Mouse (Mus musculus): ENCODE data around the gene Nol3. TPM values are rescaled to one million over a fixed set of nuclear protein-coding genes. Genes with fewer than 3 reads are reported as not detected.
A peak's percentile ranks its signal among the peaks of the same experiment; 100 is the strongest.

Gene Nol3
- polyA plus RNA-seq, 1 experiment: 3.5 TPM

GRCm38 (mm10) chr8:105269075-105269458 lies 6.9 kb upstream of the Nol3 start:
- Histone ChIP-seq H3K4me1 (replicated peaks; ENCODE audit: control insufficient read depth, insufficient read depth, low read length) (peaks cover 27% of the 10 kb centered on the region), H3K36me3 (ENCODE audit: control insufficient read depth, insufficient read depth, low read length) (no peaks in the 10 kb centered on the region; the same call in none of the 2 replicates), H3K4me3 (ENCODE audit: control insufficient read depth, insufficient read depth, low read length) (peak overlapping the region; percentile 0; the same call in 1 of the 2 replicates), H3K27me3 (ENCODE audit: control insufficient read depth, insufficient read depth, low read length) (peaks cover 17% of the 10 kb centered on the region; the same call in 1 of the 2 replicates), H3K27ac (ENCODE audit: control insufficient read depth, insufficient read depth, low read length) (no peak overlapping the region)
- WGBS: 62% methylated on average over 10 of the region's 10 CpGs
- DNase-seq: no peak
- no peak for TF ChIP-seq POLR2A (IDR thresholded peaks at IDR 0.05; ENCODE audit: control insufficient read depth, extremely low read depth, insufficient read depth, low read length, poor library complexity)
- no peak for TF ChIP-seq CTCF (IDR thresholded peaks at IDR 0.05; ENCODE audit: borderline replicate concordance, control insufficient read depth, extremely low read depth, insufficient read depth, low read length, poor library complexity)

- no peak for DNase-seq
- 10% methylated on average over 42 of the region's 42 CpGs for WGBS
- TF ChIP-seq CTCF (IDR thresholded peaks at IDR 0.05; ENCODE audit: borderline replicate concordance, control insufficient read depth, extremely low read depth, insufficient read depth, low read length, poor library complexity) (no peak), POLR2A (IDR thresholded peaks at IDR 0.05; ENCODE audit: control insufficient read depth, extremely low read depth, insufficient read depth, low read length, poor library complexity) (no peak)
- peaks cover 17% of the 10 kb centered on the region; the same call in 1 of the 2 replicates for H3K27me3 ChIP-seq (ENCODE audit: control insufficient read depth, insufficient read depth, low read length)
- H3K27ac ChIP-seq (ENCODE audit: control insufficient read depth, insufficient read depth, low read length): no peak within 1 kb of the TSS
- H3K4me1 ChIP-seq (replicated peaks; ENCODE audit: control insufficient read depth, insufficient read depth, low read length): peaks cover 27% of the 10 kb centered on the region
- H3K4me3 ChIP-seq (ENCODE audit: control insufficient read depth, insufficient read depth, low read length): peak within 1 kb of the TSS; percentile 0; the same call in 1 of the 2 replicates
- H3K36me3 ChIP-seq (ENCODE audit: control insufficient read depth, insufficient read depth, low read length): no peaks in the 10 kb centered on the region; the same call in none of the 2 replicates
Measured at GRCm38 (mm10) chr8:105269461-105269947, 6.4 kb upstream of the Nol3 start, which contains the start of gene Hsf4. TSS of gene Hsf4 (plus strand) at chr8:105269801.

- H3K36me3 ChIP-seq (ENCODE audit: control insufficient read depth, insufficient read depth, low read length): no peaks in the 10 kb centered on the region; the same call in none of the 2 replicates
- 21% methylated on average over 39 of the region's 39 CpGs for WGBS
- no peak overlapping the region for H3K27ac ChIP-seq (ENCODE audit: control insufficient read depth, insufficient read depth, low read length)
- peaks cover 25% of the 10 kb centered on the region for H3K4me1 ChIP-seq (replicated peaks; ENCODE audit: control insufficient read depth, insufficient read depth, low read length)
- 0 out of 2 replicates have a peak overlapping the region, but pooled peaks have one; percentile 0 for H3K4me3 ChIP-seq (ENCODE audit: control insufficient read depth, insufficient read depth, low read length)
- TF ChIP-seq POLR2A (IDR thresholded peaks at IDR 0.05; ENCODE audit: control insufficient read depth, extremely low read depth, insufficient read depth, low read length, poor library complexity): no peak
- H3K27me3 ChIP-seq (ENCODE audit: control insufficient read depth, insufficient read depth, low read length): peaks cover 17% of the 10 kb centered on the region; the same call in 1 of the 2 replicates
- no peak for DNase-seq
Measured at GRCm38 (mm10) chr8:105270101-105270915, 5.6 kb upstream of the Nol3 start.

GRCm38 (mm10) chr8:105270916-105271186 lies 5.1 kb upstream of the Nol3 start:
- H3K4me1 ChIP-seq (replicated peaks; ENCODE audit: control insufficient read depth, insufficient read depth, low read length): peaks cover 26% of the 10 kb centered on the region
- no peak overlapping the region for H3K27ac ChIP-seq (ENCODE audit: control insufficient read depth, insufficient read depth, low read length)
- 32% methylated on average over 11 of the region's 11 CpGs for WGBS
- H3K27me3 ChIP-seq (ENCODE audit: control insufficient read depth, insufficient read depth, low read length): peaks cover 17% of the 10 kb centered on the region; the same call in 1 of the 2 replicates
- no peak for DNase-seq
- TF ChIP-seq CTCF (IDR thresholded peaks at IDR 0.05; ENCODE audit: borderline replicate concordance, control insufficient read depth, extremely low read depth, insufficient read depth, low read length, poor library complexity) (no peak), POLR2A (IDR thresholded peaks at IDR 0.05; ENCODE audit: control insufficient read depth, extremely low read depth, insufficient read depth, low read length, poor library complexity) (no peak)
- H3K36me3 ChIP-seq (ENCODE audit: control insufficient read depth, insufficient read depth, low read length): no peaks in the 10 kb centered on the region; the same call in none of the 2 replicates
- no peak overlapping the region for H3K4me3 ChIP-seq (ENCODE audit: control insufficient read depth, insufficient read depth, low read length)

GRCm38 (mm10) chr8:105275387-105275786 lies 553 bp upstream of the Nol3 start:
- Histone ChIP-seq H3K27me3 (ENCODE audit: control insufficient read depth, insufficient read depth, low read length) (peaks cover 4% of the 10 kb centered on the region; the same call in 1 of the 2 replicates), H3K4me1 (replicated peaks; ENCODE audit: control insufficient read depth, insufficient read depth, low read length) (peaks cover 23% of the 10 kb centered on the region), H3K4me3 (ENCODE audit: control insufficient read depth, insufficient read depth, low read length) (no peak overlapping the region), H3K27ac (ENCODE audit: control insufficient read depth, insufficient read depth, low read length) (no peak overlapping the region), H3K36me3 (ENCODE audit: control insufficient read depth, insufficient read depth, low read length) (no peaks in the 10 kb centered on the region)
- TF ChIP-seq CTCF (IDR thresholded peaks at IDR 0.05; ENCODE audit: borderline replicate concordance, control insufficient read depth, extremely low read depth, insufficient read depth, low read length, poor library complexity) (no peak), POLR2A (IDR thresholded peaks at IDR 0.05; ENCODE audit: control insufficient read depth, extremely low read depth, insufficient read depth, low read length, poor library complexity) (no peak)
- WGBS: 30% methylated on average over 11 of the region's 11 CpGs
- no peak for DNase-seq

- peak overlapping the region; percentile 41 for H3K4me3 ChIP-seq (ENCODE audit: control insufficient read depth, insufficient read depth, low read length)
- TF ChIP-seq POLR2A (IDR thresholded peaks at IDR 0.05; ENCODE audit: control insufficient read depth, extremely low read depth, insufficient read depth, low read length, poor library complexity) (no peak), CTCF (IDR thresholded peaks at IDR 0.05; ENCODE audit: borderline replicate concordance, control insufficient read depth, extremely low read depth, insufficient read depth, low read length, poor library complexity) (no peak)
- DNase-seq: peak; percentile 49
- 4% methylated on average over 30 of the region's 30 CpGs for WGBS
- H3K27me3 ChIP-seq (ENCODE audit: control insufficient read depth, insufficient read depth, low read length): no peaks in the 10 kb centered on the region; the same call in 1 of the 2 replicates
- H3K27ac ChIP-seq (ENCODE audit: control insufficient read depth, insufficient read depth, low read length): no peak overlapping the region
- H3K4me1 ChIP-seq (replicated peaks; ENCODE audit: control insufficient read depth, insufficient read depth, low read length): peaks cover 17% of the 10 kb centered on the region
- no peaks in the 10 kb centered on the region for H3K36me3 ChIP-seq (ENCODE audit: control insufficient read depth, insufficient read depth, low read length)
Measured at GRCm38 (mm10) chr8:105276292-105277120, 566 bp downstream of the Nol3 start.
